Mouse (Mus musculus) ES-Bruce4 (cell line): ENCODE results near the gene Pclaf.

Experiments
- CTCF ChIP-seq: IDR thresholded peaks from one replicate; pipeline ENCODE4 v1.8.1; 2011; ENCODE audit warnings: low read depth, low read length
- EP300 ChIP-seq: IDR thresholded peaks from 2 replicates; pipeline ENCODE4 v1.6.1; 2011; ENCODE audit warnings: low read depth, low read length; ENCODE audit not compliant: insufficient read depth
- POLR2A ChIP-seq: IDR thresholded peaks from one replicate; pipeline ENCODE4 v1.8.1; 2011; ENCODE audit warnings: low read length; ENCODE audit not compliant: insufficient read depth

GRCm38 (mm10) chr9:65884564-65885315 lies 5.3 kb upstream of the Pclaf start:
- TF ChIP-seq CTCF (no peak), EP300 (peak; percentile 71; the same call in 1 of the 2 replicates), POLR2A (peak; percentile 61)
